Comparison of ENCODE assay signal across 22 mouse cellular contexts in genomic region chr1:28349411-28349973, GRCm38 (mm10).
DNase-seq lines count a peak whose midpoint lies in the region; ATAC-seq and TF ChIP-seq lines count a peak whose summit lies in the region.
"Had no signal": no experiment of that assay in that cellular context is flagged by ENCODE, and none has a peak within 500 bp of the region (broad histone marks: within the 10 kb centered on the region; RNA-seq: fewer than 3 reads in every experiment).

No protein-coding gene starts in this region.

- H3K4me3 ChIP-seq in forebrain, embryonic 15.5 days, result no peak overlapping the region
- no peak overlapping the region for H3K4me3 ChIP-seq in forebrain, embryonic 10.5 days
- H3K4me3 ChIP-seq in intestine, postnatal 0 days (ENCODE audit: low read depth, low read length), result no peak overlapping the region
- H3K4me3 ChIP-seq: heart, embryonic 10.5 days; hindbrain, embryonic 15.5 days; intestine, embryonic 15.5 days; limb, embryonic 12.5 days had no signal

- H3K9me3 ChIP-seq in forebrain, embryonic 15.5 days, result no peaks in the 10 kb centered on the region
- no peaks in the 10 kb centered on the region for H3K9me3 ChIP-seq in forebrain, embryonic 10.5 days
- H3K9me3 ChIP-seq in intestine, postnatal 0 days (ENCODE audit: control insufficient read depth), result no peaks in the 10 kb centered on the region
- H3K9me3 ChIP-seq: heart, embryonic 10.5 days; hindbrain, embryonic 15.5 days; intestine, embryonic 15.5 days; limb, embryonic 12.5 days had no signal

- no peak for TF ChIP-seq CTCF in intestine, postnatal 0 days (IDR thresholded peaks at IDR 0.05; ENCODE audit: low read depth)

- H3K27ac ChIP-seq in forebrain, embryonic 15.5 days (replicated peaks), result no peak overlapping the region
- no peak overlapping the region for H3K27ac ChIP-seq in forebrain, embryonic 10.5 days
- no peak overlapping the region for H3K27ac ChIP-seq in intestine, postnatal 0 days (ENCODE audit: low read depth, low read length)
- H3K27ac ChIP-seq: heart, embryonic 10.5 days; hindbrain, embryonic 15.5 days; intestine, embryonic 15.5 days; limb, embryonic 12.5 days; macrophage had no signal

- ATAC-seq in forebrain, embryonic 15.5 days (replicated peaks), result peak; percentile 60
- no peak for ATAC-seq in intestine, postnatal 0 days
- ATAC-seq: intestine, embryonic 15.5 days; liver, postnatal 0 days; lung, postnatal 0 days had no signal

- 65% methylated on average over 2 of the region's 2 CpGs for WGBS in forebrain, embryonic 15.5 days
- WGBS in forebrain, embryonic 10.5 days, result 90% methylated on average over 2 of the region's 2 CpGs
- WGBS in intestine, postnatal 0 days, result 80% methylated on average over 2 of the region's 2 CpGs

- no peak overlapping the region for H3K4me2 ChIP-seq in forebrain, embryonic 15.5 days (replicated peaks)
- H3K4me2 ChIP-seq in intestine, postnatal 0 days (replicated peaks; ENCODE audit: low read depth), result no peak overlapping the region
- H3K4me2 ChIP-seq: hindbrain, embryonic 15.5 days; intestine, embryonic 15.5 days; limb, embryonic 12.5 days; liver, embryonic 11.5 days had no signal

- no peaks in the 10 kb centered on the region for H3K36me3 ChIP-seq in forebrain, embryonic 15.5 days
- H3K36me3 ChIP-seq in forebrain, embryonic 10.5 days (replicated peaks), result no peaks in the 10 kb centered on the region
- H3K36me3 ChIP-seq in intestine, postnatal 0 days (ENCODE audit: control insufficient read depth, insufficient read depth), result no peaks in the 10 kb centered on the region
- H3K36me3 ChIP-seq: heart, embryonic 10.5 days; hindbrain, embryonic 15.5 days; intestine, embryonic 15.5 days; limb, embryonic 12.5 days had no signal

- no peaks in the 10 kb centered on the region for H3K4me1 ChIP-seq in forebrain, embryonic 15.5 days
- no peaks in the 10 kb centered on the region for H3K4me1 ChIP-seq in forebrain, embryonic 10.5 days
- H3K4me1 ChIP-seq in intestine, postnatal 0 days (replicated peaks; ENCODE audit: control insufficient read depth, insufficient read depth, low read length), result no peaks in the 10 kb centered on the region
- H3K4me1 ChIP-seq: heart, embryonic 10.5 days; hindbrain, embryonic 15.5 days; intestine, embryonic 15.5 days; limb, embryonic 12.5 days had no signal

- no peak for DNase-seq in forebrain, embryonic 10.5 days (ENCODE audit: extremely low spot score, low spot score)
- DNase-seq in left cerebral cortex, adult 11 months (ENCODE audit: low spot score), result peak; percentile 9
- DNase-seq in left cerebral cortex, adult 8-10 months (ENCODE audit: low spot score in 2 of 2), result no peak
- peak; percentile 10 for DNase-seq in right cerebral cortex, postnatal 25 days
- DNase-seq in right cerebral cortex, postnatal 4 days, result no peak
- DNase-seq: adrenal gland, postnatal 25 days; cerebellum, adult 11-12 months; cerebellum, postnatal 10 days; gastrocnemius, postnatal 10 days; heart, postnatal 4 days; kidney, postnatal 36 days; liver, postnatal 0 days; thymus, postnatal 14 days had no signal

- H3K9ac ChIP-seq in forebrain, embryonic 15.5 days (replicated peaks), result no peak overlapping the region
- H3K9ac ChIP-seq in intestine, postnatal 0 days (ENCODE audit: low read depth, low read length), result no peak overlapping the region
- H3K9ac ChIP-seq: hindbrain, embryonic 15.5 days; intestine, embryonic 15.5 days; limb, embryonic 12.5 days; liver, postnatal 0 days had no signal

- no peaks in the 10 kb centered on the region for H3K27me3 ChIP-seq in forebrain, embryonic 15.5 days
- H3K27me3 ChIP-seq in forebrain, embryonic 10.5 days (ENCODE audit: poor library complexity, severe bottlenecking), result no peaks in the 10 kb centered on the region
- H3K27me3 ChIP-seq in intestine, postnatal 0 days (replicated peaks; ENCODE audit: control insufficient read depth, insufficient read depth, low read length), result no peaks in the 10 kb centered on the region
- H3K27me3 ChIP-seq: hindbrain, embryonic 15.5 days; intestine, embryonic 15.5 days; limb, embryonic 12.5 days had no signal

Comparison
In these comparisons a context has a peak if more than half of its experiments do, and no peak if none do; other contexts are left out.
1. DNase-seq: peak in left cerebral cortex, adult 11 months (single experiment) and right cerebral cortex, postnatal 25 days (single experiment); none in forebrain, embryonic 10.5 days (single experiment), left cerebral cortex, adult 8-10 months (0 of 2) and right cerebral cortex, postnatal 4 days (single experiment).